Comparison of ENCODE assay signal across 22 mouse cellular contexts in the genomic region with DNA sequence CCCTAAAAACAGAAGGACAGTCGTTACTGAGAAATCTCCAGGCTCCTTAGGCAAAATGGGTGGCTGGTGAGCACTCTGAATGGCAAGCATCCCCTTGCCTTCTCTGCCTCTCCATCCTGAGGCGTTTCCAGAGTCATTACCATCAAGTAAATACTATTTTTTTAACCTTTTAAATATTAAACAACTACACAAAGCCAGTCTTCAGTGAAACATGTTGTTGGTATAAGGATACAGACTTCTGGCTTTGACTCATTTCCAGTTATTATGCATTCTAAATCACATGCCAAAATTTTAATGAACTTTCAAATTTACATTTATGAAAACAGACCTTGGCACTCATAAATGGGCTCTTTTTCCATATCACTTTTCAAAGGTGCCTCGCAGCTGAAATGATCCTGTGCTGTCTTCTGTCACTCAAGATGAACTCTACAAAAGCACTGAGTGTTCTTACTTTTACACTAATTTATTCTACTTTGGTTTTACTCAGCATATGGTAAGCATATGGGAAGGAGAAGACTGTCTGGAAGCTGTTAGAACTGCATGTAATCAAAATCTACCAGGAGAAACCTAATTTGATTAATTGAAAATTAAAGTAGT.
A peak's percentile ranks its signal among the peaks of the same experiment; 100 is the strongest.
DNase-seq lines count a peak whose midpoint lies in the region; ATAC-seq and TF ChIP-seq lines count a peak whose summit lies in the region.
"Had no signal": no experiment of that assay in that cellular context is flagged by ENCODE, and none has a peak within 500 bp of the region (broad histone marks: within the 10 kb centered on the region; RNA-seq: fewer than 3 reads in every experiment).

No protein-coding gene starts in this region.

- WGBS in forebrain, embryonic 14.5 days = 43% methylated on average over 3 of the region's 3 CpGs
- 73% methylated on average over 3 of the region's 3 CpGs for WGBS in forebrain, embryonic 12.5 days
- WGBS in embryonic facial prominence, embryonic 12.5 days = 37% methylated on average over 3 of the region's 3 CpGs
- 42% methylated on average over 3 of the region's 3 CpGs for WGBS in limb, embryonic 15.5 days
- 64% methylated on average over 3 of the region's 3 CpGs for WGBS in lung, adult 2 months

- no peaks in the 10 kb centered on the region for H3K36me3 ChIP-seq in forebrain, embryonic 14.5 days (ENCODE audit: control insufficient read depth, insufficient read depth, low read length)
- H3K36me3 ChIP-seq in forebrain, embryonic 12.5 days (replicated peaks) = no peaks in the 10 kb centered on the region
- no peaks in the 10 kb centered on the region for H3K36me3 ChIP-seq in embryonic facial prominence, embryonic 12.5 days
- H3K36me3 ChIP-seq in limb, embryonic 15.5 days = no peaks in the 10 kb centered on the region
- H3K36me3 ChIP-seq: liver, embryonic 15.5 days had no signal

- no peak overlapping the region for H3K9ac ChIP-seq in forebrain, embryonic 14.5 days (ENCODE audit: low read length)
- no peak overlapping the region for H3K9ac ChIP-seq in forebrain, embryonic 12.5 days
- H3K9ac ChIP-seq in embryonic facial prominence, embryonic 12.5 days = no peak overlapping the region
- H3K9ac ChIP-seq in limb, embryonic 15.5 days = no peak overlapping the region
- H3K9ac ChIP-seq: hindbrain, embryonic 14.5 days; liver, embryonic 15.5 days had no signal

- DNase-seq in forebrain, embryonic 14.5 days (ENCODE audit: low spot score) = peak; percentile 87
- DNase-seq in layer of hippocampus, adult 9-10 months (ENCODE audit: low spot score) = peak; percentile 31
- DNase-seq in layer of hippocampus, adult 11-12 months (ENCODE audit: low spot score) = no peak
- no peak for DNase-seq in adrenal gland, adult 2 months
- no peak for DNase-seq in lung, adult 2 months
- DNase-seq: adrenal gland, postnatal 36 days; cerebellum, adult 2 months; cerebellum, postnatal 36 days; gastrocnemius, postnatal 14 days; heart, adult 2 months; kidney, adult 18-20 months; kidney, postnatal 4 days; liver; lung, postnatal 4 days; midbrain, embryonic 14.5 days; thymus, adult 2 months had no signal

- no peak overlapping the region for H3K4me2 ChIP-seq in forebrain, embryonic 14.5 days (ENCODE audit: low read length)
- H3K4me2 ChIP-seq in forebrain, embryonic 12.5 days = no peak overlapping the region
- no peak overlapping the region for H3K4me2 ChIP-seq in embryonic facial prominence, embryonic 12.5 days (replicated peaks)
- H3K4me2 ChIP-seq in limb, embryonic 15.5 days = no peak overlapping the region
- H3K4me2 ChIP-seq: hindbrain, embryonic 14.5 days; liver, embryonic 15.5 days had no signal

- H3K27ac ChIP-seq in forebrain, embryonic 14.5 days (ENCODE audit: low read depth, low read length) = peak overlapping the region; percentile 81
- H3K27ac ChIP-seq in forebrain, embryonic 12.5 days = no peak overlapping the region
- peak overlapping the region; percentile 42; the same call in 1 of the 2 replicates for H3K27ac ChIP-seq in embryonic facial prominence, embryonic 12.5 days
- peak overlapping the region; percentile 43; the same call in 1 of the 2 replicates for H3K27ac ChIP-seq in limb, embryonic 15.5 days
- H3K27ac ChIP-seq: heart, adult 2 months; hindbrain, embryonic 14.5 days had no signal

- no peaks in the 10 kb centered on the region for H3K27me3 ChIP-seq in forebrain, embryonic 14.5 days (replicated peaks; ENCODE audit: control insufficient read depth, insufficient read depth, low read length)
- H3K27me3 ChIP-seq in forebrain, embryonic 12.5 days = no peaks in the 10 kb centered on the region
- H3K27me3 ChIP-seq in embryonic facial prominence, embryonic 12.5 days = no peaks in the 10 kb centered on the region
- no peaks in the 10 kb centered on the region for H3K27me3 ChIP-seq in limb, embryonic 15.5 days
- H3K27me3 ChIP-seq: liver, embryonic 15.5 days had no signal

- H3K9me3 ChIP-seq in forebrain, embryonic 14.5 days (replicated peaks; ENCODE audit: control insufficient read depth, low read length) = no peaks in the 10 kb centered on the region
- no peaks in the 10 kb centered on the region for H3K9me3 ChIP-seq in forebrain, embryonic 12.5 days
- no peaks in the 10 kb centered on the region for H3K9me3 ChIP-seq in embryonic facial prominence, embryonic 12.5 days
- no peaks in the 10 kb centered on the region for H3K9me3 ChIP-seq in limb, embryonic 15.5 days
- H3K9me3 ChIP-seq: liver, embryonic 15.5 days had no signal

- no peak for TF ChIP-seq POLR2A in lung, adult 2 months (IDR thresholded peaks at IDR 0.05; ENCODE audit: borderline replicate concordance, extremely low read depth, low read depth, low read length)

- peak; percentile 92 for ATAC-seq in forebrain, embryonic 14.5 days
- no peak for ATAC-seq in forebrain, embryonic 12.5 days (ENCODE audit: low FRiP score)
- no peak for ATAC-seq in embryonic facial prominence, embryonic 12.5 days (ENCODE audit: insufficient number of reproducible peaks, insufficient read depth, low FRiP score, low TSS enrichment)
- no peak for ATAC-seq in limb, embryonic 15.5 days (ENCODE audit: insufficient number of reproducible peaks, low FRiP score, low TSS enrichment, low read depth)
- ATAC-seq: inflammation-experienced regulatory T-cells, adult 6 months had no signal

- no peak overlapping the region for H3K4me3 ChIP-seq in forebrain, embryonic 14.5 days (ENCODE audit: low read depth, low read length)
- no peak overlapping the region for H3K4me3 ChIP-seq in forebrain, embryonic 12.5 days (replicated peaks)
- H3K4me3 ChIP-seq in embryonic facial prominence, embryonic 12.5 days = no peak overlapping the region
- no peak overlapping the region for H3K4me3 ChIP-seq in limb, embryonic 15.5 days
- H3K4me3 ChIP-seq in lung, adult 2 months (replicated peaks; ENCODE audit: extremely low read depth, low read depth, low read length) = no peak overlapping the region
- H3K4me3 ChIP-seq: heart, adult 2 months; liver, embryonic 15.5 days had no signal

- TF ChIP-seq CTCF in lung, adult 2 months (IDR thresholded peaks at IDR 0.05; ENCODE audit: insufficient read depth, low read length) = no peak

- H3K4me1 ChIP-seq in forebrain, embryonic 14.5 days (ENCODE audit: control insufficient read depth, insufficient read depth, low read length) = peaks cover 13% of the 10 kb centered on the region
- H3K4me1 ChIP-seq in forebrain, embryonic 12.5 days = peaks cover 4% of the 10 kb centered on the region; the same call in 1 of the 2 replicates
- peaks cover 23% of the 10 kb centered on the region for H3K4me1 ChIP-seq in embryonic facial prominence, embryonic 12.5 days
- peaks cover 7% of the 10 kb centered on the region; the same call in 1 of the 2 replicates for H3K4me1 ChIP-seq in limb, embryonic 15.5 days
- peaks cover 8% of the 10 kb centered on the region; the same call in 1 of the 2 replicates for H3K4me1 ChIP-seq in lung, adult 2 months (ENCODE audit: control insufficient read depth, insufficient read depth, low read length)

Comparison
In these comparisons a context has a peak if more than half of its experiments do, and no peak if none do; other contexts are left out.
1. DNase-seq: peak in forebrain, embryonic 14.5 days (single experiment) and layer of hippocampus, adult 9-10 months (single experiment); none in layer of hippocampus, adult 11-12 months (single experiment), adrenal gland, adult 2 months (single experiment) and lung, adult 2 months (single experiment).